Mouse (Mus musculus) cerebellum, adult 18-20 months (tissue): ENCODE measurements at regions not wholly inside any gene's neighbourhood (a gene's known extent, or its start where the extent isn't known, plus 50 kb on each side); places are given as distances from the start of the nearest gene placed in this dataset.

Experiments
- DNase-seq, 2 experiments: peaks; one replicate each; pipeline ENCODE4 v3.0.0; 2021

- DNase-seq = no peak
Observed at GRCm38 (mm10) chr13:83879561-83879960, 342.5 kb upstream of the Tmem161b start.

GRCm38 (mm10) chr13:83880305-83880704 lies 341.8 kb upstream of the Tmem161b start:
- DNase-seq = no peak

- no peak for DNase-seq
Observed at GRCm38 (mm10) chr13:83880772-83881171, 341.3 kb upstream of the Tmem161b start.

- DNase-seq = no peak
Observed at GRCm38 (mm10) chr13:83882839-83883238, 339.3 kb upstream of the Tmem161b start.

GRCm38 (mm10) chr13:83883821-83884220 lies 338.3 kb upstream of the Tmem161b start:
- DNase-seq = no peak

- DNase-seq = no peak
Observed at GRCm38 (mm10) chr13:83884226-83884625, 337.9 kb upstream of the Tmem161b start.

GRCm38 (mm10) chr13:83884766-83885543 lies 337.1 kb upstream of the Tmem161b start:
- no peak for DNase-seq

GRCm38 (mm10) chr13:83885729-83886128 lies 336.4 kb upstream of the Tmem161b start:
- no peak for DNase-seq

- no peak for DNase-seq
Observed at GRCm38 (mm10) chr13:83914697-83915096, 307.4 kb upstream of the Tmem161b start.

- DNase-seq = no peak
Observed at GRCm38 (mm10) chr13:83932761-83933160, 289.3 kb upstream of the Tmem161b start.

GRCm38 (mm10) chr13:83946495-83946894 lies 275.6 kb upstream of the Tmem161b start:
- DNase-seq = no peak

- DNase-seq = no peak
Observed at GRCm38 (mm10) chr13:83951163-83951562, 270.9 kb upstream of the Tmem161b start.

GRCm38 (mm10) chr13:83951808-83952207 lies 270.3 kb upstream of the Tmem161b start:
- DNase-seq = no peak

GRCm38 (mm10) chr13:83952353-83952752 lies 269.7 kb upstream of the Tmem161b start:
- DNase-seq = no peak

GRCm38 (mm10) chr13:83952862-83953261 lies 269.2 kb upstream of the Tmem161b start:
- DNase-seq = no peak

GRCm38 (mm10) chr13:83955701-83956100 lies 266.4 kb upstream of the Tmem161b start:
- DNase-seq = no peak

GRCm38 (mm10) chr13:83978541-83978940 lies 243.6 kb upstream of the Tmem161b start:
- DNase-seq = no peak

- no peak for DNase-seq
Observed at GRCm38 (mm10) chr13:83979535-83979934, 242.6 kb upstream of the Tmem161b start.

GRCm38 (mm10) chr13:83984651-83985331 lies 237.3 kb upstream of the Tmem161b start:
- peak; percentile 11 to 32 for DNase-seq

GRCm38 (mm10) chr13:83987746-83988423 lies 234.2 kb upstream of the Tmem161b start:
- peak; percentile 74 to 77 for DNase-seq

- peak; percentile 13 to 38 for DNase-seq
Observed at GRCm38 (mm10) chr13:83988517-83988916, 233.6 kb upstream of the Tmem161b start.

GRCm38 (mm10) chr13:83997599-83998369 lies 224.3 kb upstream of the Tmem161b start:
- no peak for DNase-seq

- DNase-seq = no peak
Observed at GRCm38 (mm10) chr13:84021771-84022170, 200.3 kb upstream of the Tmem161b start.
